Mouse (Mus musculus): Measurements from ENCODE around the gene Gng5. TPM values are rescaled to one million over a fixed set of nuclear protein-coding genes. Genes with fewer than 3 reads are reported as not detected.

The Gng5 gene
- total and polyA plus RNA-seq, 3 experiments: 186 to 2,226 (median 266) TPM

GRCm38 (mm10) chr3:146520226-146520797, 20.7 kb downstream of the Gng5 start (continued):
- TF ChIP-seq CHD1 (IDR thresholded peaks at IDR 0.05; ENCODE audit: low read depth, low read length) (no peak), TCF12 (IDR thresholded peaks at IDR 0.05; ENCODE audit: low read depth, low read length) (no peak), POLR2AphosphoS5 (IDR thresholded peaks at IDR 0.05; ENCODE audit: borderline replicate concordance, low read depth, low read length) (no peak), NRF1 (IDR thresholded peaks at IDR 0.05; ENCODE audit: insufficient read depth, low read depth, low read length, poor library complexity, severe bottlenecking) (no peak), POLR2AphosphoS2 (IDR thresholded peaks at IDR 0.05; ENCODE audit: low read length) (no peak), ZNF384 (IDR thresholded peaks at IDR 0.05; ENCODE audit: low read depth, low read length) (no peak)

GRCm38 (mm10) chr3:146520798-146521651, 21.4 kb downstream of the Gng5 start, which contains the start of gene Rpf1:
Rpf1 (minus strand) TSS chr3:146521429.
- H3K9ac ChIP-seq (ENCODE audit: control insufficient read depth, low read depth, low read length, poor library complexity, severe bottlenecking): peak within 1 kb of the TSS; percentile 99
- peaks cover 2 to 3% of the 10 kb centered on the region in 2 experiments; a peak in 3 of 4 replicates for H3K4me1 ChIP-seq (ENCODE audit: control insufficient read depth in 1 of 2, insufficient read depth in 2 of 2, low read length in 2 of 2)
- peaks cover 13% of the 10 kb centered on the region for H3K79me2 ChIP-seq (ENCODE audit: control insufficient read depth, insufficient read depth, low read length, poor library complexity)
- H3K27me3 ChIP-seq (ENCODE audit: control insufficient read depth in 1 of 2, insufficient read depth in 2 of 2, low read length in 2 of 2): peaks cover 0 to 2% of the 10 kb centered on the region in 2 experiments; a peak in 2 of 4 replicates
- peak within 1 kb of the TSS; percentile 89 to 97 for H3K4me3 ChIP-seq (ENCODE audit: control insufficient read depth in 1 of 2, insufficient read depth in 1 of 2, low read depth in 2 of 2, low read length in 2 of 2)
- H3K27ac ChIP-seq (ENCODE audit: control insufficient read depth, low read depth, low read length): peak within 1 kb of the TSS; percentile 89
- H3K36me3 ChIP-seq (ENCODE audit: control insufficient read depth in 1 of 2, insufficient read depth in 2 of 2, low read length in 2 of 2): peaks cover 8 to 21% of the 10 kb centered on the region in 2 experiments
- no peaks in the 10 kb centered on the region for H3K9me3 ChIP-seq (replicated peaks; ENCODE audit: insufficient read depth, low read length)
- peak; percentile 96 for DNase-seq (ENCODE audit: low read depth, low spot score)
- TF ChIP-seq TCF12 (IDR thresholded peaks at IDR 0.05; ENCODE audit: low read depth, low read length): peak; percentile 71
- no peak for TF ChIP-seq E2F4 (IDR thresholded peaks at IDR 0.05; ENCODE audit: borderline replicate concordance, low read depth, low read length)
- TF ChIP-seq RAD21 (IDR thresholded peaks at IDR 0.05; ENCODE audit: low read depth, low read length): no peak
- peak; percentile 73 for TF ChIP-seq RCOR1 (IDR thresholded peaks at IDR 0.05; ENCODE audit: low read depth, low read length)
- TF ChIP-seq GATA1 (IDR thresholded peaks at IDR 0.05; ENCODE audit: low read depth, low read length): no peak
- no peak for TF ChIP-seq BHLHE40 (IDR thresholded peaks at IDR 0.05; ENCODE audit: borderline replicate concordance, low read depth, low read length)
- TF ChIP-seq POLR2AphosphoS5 (IDR thresholded peaks at IDR 0.05; ENCODE audit: borderline replicate concordance, low read depth, low read length): no peak
- TF ChIP-seq ELF1 (IDR thresholded peaks at IDR 0.05; ENCODE audit: low read depth, low read length): peak; percentile 98
- TF ChIP-seq KAT2A (conservative IDR thresholded peaks at IDR 0.05; ENCODE audit: low read depth, low read length): peak; percentile 94
- no peak; the same call in 1 of the 2 replicates for TF ChIP-seq MXI1 (IDR thresholded peaks at IDR 0.05; ENCODE audit: low read depth, low read length)
- no peak; the same call in 1 of the 2 replicates for TF ChIP-seq MAX (IDR thresholded peaks at IDR 0.05; ENCODE audit: low read length)
- peak; percentile 92 for TF ChIP-seq SIN3A (IDR thresholded peaks at IDR 0.05; ENCODE audit: low read length)
- peak; percentile 94 for TF ChIP-seq HCFC1 (IDR thresholded peaks at IDR 0.05; ENCODE audit: low read depth, low read length)
- TF ChIP-seq ETS1 (IDR thresholded peaks at IDR 0.05; ENCODE audit: low read depth, low read length): 0 out of 2 replicates have a peak, but pooled peaks have one; percentile 11
- no peak for TF ChIP-seq MEF2A (IDR thresholded peaks at IDR 0.05; ENCODE audit: extremely low read depth, insufficient replicate concordance, low read depth, low read length, poor library complexity, severe bottlenecking)
- no peak for TF ChIP-seq NRF1 (IDR thresholded peaks at IDR 0.05; ENCODE audit: insufficient read depth, low read depth, low read length, poor library complexity, severe bottlenecking)
- no peak for TF ChIP-seq CTCF (IDR thresholded peaks at IDR 0.05 in 2 of 3, conservative IDR thresholded peaks at IDR 0.05 in 1 of 3; ENCODE audit: control insufficient read depth in 1 of 3, insufficient read depth in 1 of 3, low read depth in 2 of 3, low read length in 3 of 3, poor library complexity in 1 of 3, severe bottlenecking in 1 of 3)
- TF ChIP-seq MYB (IDR thresholded peaks at IDR 0.05; ENCODE audit: low read depth, low read length): no peak
- TF ChIP-seq ZC3H11A (IDR thresholded peaks at IDR 0.05; ENCODE audit: low read depth, low read length): no peak
- peak; percentile 96 for TF ChIP-seq TBP (IDR thresholded peaks at IDR 0.05; ENCODE audit: low read depth, low read length)
- TF ChIP-seq JUND (IDR thresholded peaks at IDR 0.05; ENCODE audit: low read depth, low read length): no peak
- no peak for TF ChIP-seq CHD1 (IDR thresholded peaks at IDR 0.05; ENCODE audit: low read depth, low read length)
- peak; percentile 85 for TF ChIP-seq CHD2 (IDR thresholded peaks at IDR 0.05; ENCODE audit: low read length)
- peak; percentile 70; the same call in 1 of the 2 replicates for TF ChIP-seq POLR2AphosphoS2 (IDR thresholded peaks at IDR 0.05; ENCODE audit: low read length)
- TF ChIP-seq ZMIZ1 (IDR thresholded peaks at IDR 0.05; ENCODE audit: low read depth, low read length): peak; percentile 51
- TF ChIP-seq MAZ (IDR thresholded peaks at IDR 0.05; ENCODE audit: low read depth, low read length): peak; percentile 26; the same call in 1 of the 2 replicates
- no peak for TF ChIP-seq GABPA (IDR thresholded peaks at IDR 0.05; ENCODE audit: low read depth, low read length)
- peak; percentile 90 for TF ChIP-seq NELFE (IDR thresholded peaks at IDR 0.05; ENCODE audit: low read depth, low read length)
- peak; percentile 82 to 85; a peak in 3 of 4 replicates for TF ChIP-seq POLR2A (IDR thresholded peaks at IDR 0.05; ENCODE audit: control insufficient read depth in 1 of 2, insufficient read depth in 1 of 2, low read depth in 1 of 2, low read length in 2 of 2, poor library complexity in 1 of 2)
- TF ChIP-seq SMC3 (IDR thresholded peaks at IDR 0.05; ENCODE audit: low read depth, low read length): no peak

Measured in MEL (cell line).